23 mouse cellular contexts compared by ENCODE assay signal in the genomic region with DNA sequence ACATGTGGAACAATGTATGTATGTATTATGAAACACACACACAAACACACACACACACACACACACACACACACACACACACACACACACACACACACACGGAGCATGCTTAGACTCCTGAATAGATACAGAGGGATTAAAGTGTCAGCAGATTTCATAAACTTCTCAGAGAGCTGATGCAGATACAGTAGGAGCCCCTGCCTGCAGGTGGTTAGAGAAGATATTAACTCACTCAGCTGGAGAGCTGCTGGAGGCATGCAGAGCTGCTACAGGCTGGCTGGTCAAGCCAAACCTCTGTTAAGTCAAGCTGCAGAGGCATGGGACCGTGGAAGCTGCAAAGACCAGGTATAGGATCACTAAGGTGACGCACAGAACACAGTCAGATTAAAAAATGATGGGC.
A peak's percentile ranks its signal among the peaks of the same experiment; 100 is the strongest.
DNase-seq lines count a peak whose midpoint lies in the region; ATAC-seq and TF ChIP-seq lines count a peak whose summit lies in the region.
"Had no signal": no experiment of that assay in that cellular context is flagged by ENCODE, and none has a peak within 500 bp of the region (broad histone marks: within the 10 kb centered on the region; RNA-seq: fewer than 3 reads in every experiment).

No protein-coding gene starts in this region.

- ATAC-seq in intestine, embryonic 14.5 days (replicated peaks; ENCODE audit: low FRiP score, low TSS enrichment, low read depth) = peak; percentile 70; the same call in 1 of the 2 replicates
- ATAC-seq in intestine, postnatal 0 days = no peak
- no peak for ATAC-seq in kidney, postnatal 0 days (replicated peaks; ENCODE audit: low FRiP score, low read depth)
- ATAC-seq in intestine, embryonic 15.5 days = peak; percentile 45; the same call in 1 of the 2 replicates
- peak; percentile 77; the same call in 1 of the 2 replicates for ATAC-seq in limb, embryonic 13.5 days (ENCODE audit: low FRiP score, low read depth)
- no peak for ATAC-seq in granulocyte monocyte progenitor cell, adult 5-6 weeks (replicated peaks; ENCODE audit: poor library complexity, severe bottlenecking)
- ATAC-seq: forebrain, embryonic 14.5 days had no signal

- H3K27me3 ChIP-seq in intestine, embryonic 14.5 days (replicated peaks; ENCODE audit: control insufficient read depth, insufficient read depth, low read length) = no peaks in the 10 kb centered on the region
- H3K27me3 ChIP-seq in intestine, postnatal 0 days (replicated peaks; ENCODE audit: control insufficient read depth, insufficient read depth, low read length) = no peaks in the 10 kb centered on the region
- H3K27me3 ChIP-seq in kidney, postnatal 0 days (ENCODE audit: insufficient read depth, low read length) = no peaks in the 10 kb centered on the region
- no peaks in the 10 kb centered on the region for H3K27me3 ChIP-seq in intestine, embryonic 15.5 days (replicated peaks)
- no peaks in the 10 kb centered on the region for H3K27me3 ChIP-seq in limb, embryonic 13.5 days
- H3K27me3 ChIP-seq: embryonic facial prominence, embryonic 15.5 days; hindbrain, embryonic 15.5 days had no signal

- H3K4me3 ChIP-seq in intestine, embryonic 14.5 days (ENCODE audit: low read depth, low read length) = no peak overlapping the region
- no peak overlapping the region for H3K4me3 ChIP-seq in intestine, postnatal 0 days (ENCODE audit: low read depth, low read length)
- no peak overlapping the region for H3K4me3 ChIP-seq in kidney, postnatal 0 days (replicated peaks; ENCODE audit: low read depth, low read length)
- H3K4me3 ChIP-seq in intestine, embryonic 15.5 days (replicated peaks) = no peak overlapping the region
- H3K4me3 ChIP-seq in limb, embryonic 13.5 days = no peak overlapping the region
- H3K4me3 ChIP-seq: embryonic facial prominence, embryonic 15.5 days; erythroblast, embryonic 14.5 days; forebrain, embryonic 10.5 days; gastrocnemius, adult 2 months; heart, adult 2 months; hindbrain, embryonic 10.5 days; hindbrain, embryonic 15.5 days had no signal

- DNase-seq in intestine, embryonic 14.5 days (ENCODE audit: low spot score) = no peak
- peak; percentile 24 for DNase-seq in kidney, postnatal 0 days (ENCODE audit: low spot score)
- DNase-seq in kidney, postnatal 36 days = no peak
- DNase-seq in adrenal gland, adult 8-10 months = no peak
- DNase-seq: adrenal gland, adult 2 months; cerebellum, adult 11 months; cerebellum, adult 8-10 months; cerebellum, postnatal 14 days; embryo, embryonic 11 days; gastrocnemius, adult 2 months; gastrocnemius, postnatal 36 days; heart, adult 2 months had no signal

- WGBS in intestine, embryonic 14.5 days = 42% methylated on average over 3 of the region's 3 CpGs
- 53% methylated on average over 3 of the region's 3 CpGs for WGBS in intestine, postnatal 0 days
- WGBS in kidney, postnatal 0 days = 29% methylated on average over 3 of the region's 3 CpGs
- WGBS in intestine, embryonic 15.5 days = 43% methylated on average over 3 of the region's 3 CpGs
- 27% methylated on average over 3 of the region's 3 CpGs for WGBS in limb, embryonic 13.5 days

- no peak for TF ChIP-seq CTCF in intestine, postnatal 0 days (IDR thresholded peaks at IDR 0.05; ENCODE audit: low read depth)
- no peak for TF ChIP-seq CTCF in kidney, postnatal 0 days (IDR thresholded peaks at IDR 0.05; ENCODE audit: low read depth)

- H3K4me1 ChIP-seq in intestine, embryonic 14.5 days (replicated peaks; ENCODE audit: control insufficient read depth, insufficient read depth, low read length) = peaks cover 9% of the 10 kb centered on the region; the same call in 1 of the 2 replicates
- no peaks in the 10 kb centered on the region for H3K4me1 ChIP-seq in intestine, postnatal 0 days (replicated peaks; ENCODE audit: control insufficient read depth, insufficient read depth, low read length)
- H3K4me1 ChIP-seq in kidney, postnatal 0 days (replicated peaks; ENCODE audit: insufficient read depth, low read length) = no peaks in the 10 kb centered on the region
- H3K4me1 ChIP-seq in intestine, embryonic 15.5 days (replicated peaks) = no peaks in the 10 kb centered on the region
- peaks cover 9% of the 10 kb centered on the region for H3K4me1 ChIP-seq in limb, embryonic 13.5 days
- H3K4me1 ChIP-seq: embryonic facial prominence, embryonic 15.5 days; forebrain, embryonic 10.5 days; hindbrain, embryonic 10.5 days; hindbrain, embryonic 15.5 days had no signal

- no peak overlapping the region for H3K4me2 ChIP-seq in intestine, embryonic 14.5 days (ENCODE audit: low read length)
- no peak overlapping the region for H3K4me2 ChIP-seq in intestine, postnatal 0 days (replicated peaks; ENCODE audit: low read depth)
- no peak overlapping the region for H3K4me2 ChIP-seq in kidney, postnatal 0 days (ENCODE audit: low read length)
- H3K4me2 ChIP-seq in intestine, embryonic 15.5 days (replicated peaks) = no peak overlapping the region
- no peak overlapping the region for H3K4me2 ChIP-seq in limb, embryonic 13.5 days (replicated peaks)
- H3K4me2 ChIP-seq: embryonic facial prominence, embryonic 15.5 days; heart, embryonic 11.5 days; hindbrain, embryonic 15.5 days had no signal

- H3K9me3 ChIP-seq in intestine, embryonic 14.5 days (ENCODE audit: control insufficient read depth, low read length) = no peaks in the 10 kb centered on the region
- H3K9me3 ChIP-seq in intestine, postnatal 0 days (ENCODE audit: control insufficient read depth) = no peaks in the 10 kb centered on the region
- H3K9me3 ChIP-seq in kidney, postnatal 0 days (replicated peaks; ENCODE audit: low read length) = no peaks in the 10 kb centered on the region
- H3K9me3 ChIP-seq in intestine, embryonic 15.5 days = no peaks in the 10 kb centered on the region
- H3K9me3 ChIP-seq in limb, embryonic 13.5 days = no peaks in the 10 kb centered on the region
- H3K9me3 ChIP-seq: embryonic facial prominence, embryonic 15.5 days; forebrain, embryonic 10.5 days; hindbrain, embryonic 10.5 days; hindbrain, embryonic 15.5 days had no signal

- no peaks in the 10 kb centered on the region for H3K36me3 ChIP-seq in intestine, embryonic 14.5 days (ENCODE audit: control insufficient read depth, insufficient read depth, low read length)
- no peaks in the 10 kb centered on the region for H3K36me3 ChIP-seq in intestine, postnatal 0 days (ENCODE audit: control insufficient read depth, insufficient read depth)
- no peaks in the 10 kb centered on the region for H3K36me3 ChIP-seq in kidney, postnatal 0 days (ENCODE audit: insufficient read depth, low read length)
- no peaks in the 10 kb centered on the region for H3K36me3 ChIP-seq in intestine, embryonic 15.5 days
- no peaks in the 10 kb centered on the region for H3K36me3 ChIP-seq in limb, embryonic 13.5 days
- H3K36me3 ChIP-seq: embryonic facial prominence, embryonic 15.5 days; forebrain, embryonic 10.5 days; hindbrain, embryonic 10.5 days; hindbrain, embryonic 15.5 days had no signal

- H3K27ac ChIP-seq in intestine, embryonic 14.5 days (ENCODE audit: low read depth) = no peak overlapping the region
- H3K27ac ChIP-seq in intestine, postnatal 0 days (ENCODE audit: low read depth, low read length) = no peak overlapping the region
- H3K27ac ChIP-seq in kidney, postnatal 0 days = no peak overlapping the region
- H3K27ac ChIP-seq in intestine, embryonic 15.5 days = no peak overlapping the region
- no peak overlapping the region for H3K27ac ChIP-seq in limb, embryonic 13.5 days
- H3K27ac ChIP-seq: embryonic facial prominence, embryonic 15.5 days; forebrain, embryonic 10.5 days; gastrocnemius, adult 2 months; heart, adult 2 months; hindbrain, embryonic 10.5 days; hindbrain, embryonic 15.5 days had no signal

- H3K9ac ChIP-seq in intestine, embryonic 14.5 days (ENCODE audit: low read length) = no peak overlapping the region
- H3K9ac ChIP-seq in intestine, postnatal 0 days (ENCODE audit: low read depth, low read length) = no peak overlapping the region
- no peak overlapping the region for H3K9ac ChIP-seq in kidney, postnatal 0 days (ENCODE audit: low read depth, low read length)
- H3K9ac ChIP-seq in intestine, embryonic 15.5 days = no peak overlapping the region
- no peak overlapping the region for H3K9ac ChIP-seq in limb, embryonic 13.5 days
- H3K9ac ChIP-seq: embryonic facial prominence, embryonic 15.5 days; hindbrain, embryonic 15.5 days had no signal

Comparison
In these comparisons a context has a peak if more than half of its experiments do, and no peak if none do; other contexts are left out.
1. ATAC-seq: peak in intestine, embryonic 14.5 days (single experiment), intestine, embryonic 15.5 days (single experiment) and limb, embryonic 13.5 days (single experiment); none in intestine, postnatal 0 days (single experiment), kidney, postnatal 0 days (single experiment) and granulocyte monocyte progenitor cell, adult 5-6 weeks (single experiment).